28 mouse cellular contexts compared by ENCODE assay signal in the genomic region with DNA sequence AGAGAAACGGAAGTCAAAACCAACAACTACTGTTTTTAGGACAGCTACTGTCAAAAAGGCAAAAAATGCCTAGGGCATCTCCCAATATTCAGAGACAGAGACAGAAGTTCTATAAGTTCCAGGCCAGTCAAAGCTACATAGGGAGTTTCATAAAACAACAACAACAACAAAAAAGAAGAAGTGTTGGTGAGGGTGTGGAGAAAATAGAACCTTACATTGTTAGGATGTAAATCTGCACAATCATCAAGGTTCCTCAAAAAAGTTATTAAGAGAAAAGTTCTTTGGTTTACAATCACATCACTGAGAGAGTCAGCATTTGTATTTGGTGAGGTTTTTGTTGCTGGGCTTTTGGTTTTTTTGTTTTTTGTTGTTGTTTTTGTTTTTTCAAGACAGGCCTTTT.
"Had no signal": no experiment of that assay in that cellular context is flagged by ENCODE, and none has a peak within 500 bp of the region (broad histone marks: within the 10 kb centered on the region; RNA-seq: fewer than 3 reads in every experiment).

No protein-coding gene starts in this region.

- H3K4me1 ChIP-seq: embryonic facial prominence, embryonic 15.5 days; forebrain, embryonic 12.5 days; forebrain, embryonic 13.5 days; forebrain, embryonic 15.5 days had no signal

- H3K4me2 ChIP-seq: embryonic facial prominence, embryonic 12.5 days; embryonic facial prominence, embryonic 13.5 days; embryonic facial prominence, embryonic 15.5 days; forebrain, embryonic 12.5 days; forebrain, embryonic 13.5 days; forebrain, embryonic 15.5 days had no signal

- H3K27ac ChIP-seq: embryonic facial prominence, embryonic 10.5 days; embryonic facial prominence, embryonic 12.5 days; embryonic facial prominence, embryonic 13.5 days; embryonic facial prominence, embryonic 15.5 days; forebrain, embryonic 10.5 days; forebrain, embryonic 12.5 days; forebrain, embryonic 13.5 days; forebrain, embryonic 15.5 days; gastrocnemius, adult 2 months; heart, adult 2 months had no signal

- H3K9ac ChIP-seq: embryonic facial prominence, embryonic 12.5 days; embryonic facial prominence, embryonic 13.5 days; embryonic facial prominence, embryonic 15.5 days; forebrain, embryonic 12.5 days; forebrain, embryonic 13.5 days; forebrain, embryonic 15.5 days; forebrain, postnatal 0 days had no signal

- H3K9me3 ChIP-seq: embryonic facial prominence, embryonic 10.5 days; embryonic facial prominence, embryonic 12.5 days; embryonic facial prominence, embryonic 13.5 days; embryonic facial prominence, embryonic 15.5 days; forebrain, embryonic 10.5 days; forebrain, embryonic 12.5 days; forebrain, embryonic 13.5 days; forebrain, embryonic 15.5 days had no signal

- ATAC-seq: forebrain, embryonic 13.5 days; forebrain, embryonic 14.5 days; forebrain, embryonic 15.5 days; forebrain, embryonic 16.5 days; forebrain, postnatal 0 days had no signal

- H3K4me3 ChIP-seq: embryonic facial prominence, embryonic 10.5 days; embryonic facial prominence, embryonic 12.5 days; embryonic facial prominence, embryonic 13.5 days; embryonic facial prominence, embryonic 15.5 days; erythroblast, embryonic 14.5 days; forebrain, embryonic 10.5 days; forebrain, embryonic 12.5 days; forebrain, embryonic 13.5 days; forebrain, embryonic 15.5 days; gastrocnemius, adult 2 months; heart, adult 2 months had no signal

- H3K27me3 ChIP-seq: embryonic facial prominence, embryonic 12.5 days; embryonic facial prominence, embryonic 13.5 days; embryonic facial prominence, embryonic 15.5 days; forebrain, embryonic 12.5 days; forebrain, embryonic 13.5 days; forebrain, embryonic 15.5 days had no signal

- DNase-seq: cerebellum, adult 2 months; cerebellum, adult 8-10 months; cerebellum, adult 9-10 months; cerebellum, adult 9-11 months; cerebellum, postnatal 10 days; cerebellum, postnatal 14 days; cerebellum, postnatal 25 days; cerebellum, postnatal 36 days; embryo, embryonic 11 days; forebrain, postnatal 0 days; gastrocnemius, adult 2 months; gastrocnemius, postnatal 10 days; gastrocnemius, postnatal 14 days; gastrocnemius, postnatal 25 days; gastrocnemius, postnatal 36 days; heart, adult 18-20 months; heart, adult 2 months had no signal

- H3K36me3 ChIP-seq: embryonic facial prominence, embryonic 10.5 days; embryonic facial prominence, embryonic 12.5 days; embryonic facial prominence, embryonic 13.5 days; embryonic facial prominence, embryonic 15.5 days; forebrain, embryonic 10.5 days; forebrain, embryonic 12.5 days; forebrain, embryonic 15.5 days had no signal
